Mouse (Mus musculus): ENCODE measurements around the gene Gm20538.

Gene Gm20538

GRCm38 (mm10) chr19:44552731-44553130, at the start of gene Gm20538:
TSS of gene Gm20538 (minus strand) at chr19:44552831.
- no peak for DNase-seq (ENCODE audit: low spot score in 2 of 2)

- DNase-seq (ENCODE audit: low spot score in 2 of 2) = no peak
Measured at GRCm38 (mm10) chr19:44594180-44594579, 41.5 kb upstream of the Gm20538 start.

GRCm38 (mm10) chr19:44591638-44592037, 39.0 kb upstream of the Gm20538 start:
- no peak for DNase-seq (ENCODE audit: low spot score in 2 of 2)

- DNase-seq (ENCODE audit: low spot score in 2 of 2) = peak in 1 of 2 experiments; percentile 32
Measured at GRCm38 (mm10) chr19:44590992-44591391, 38.4 kb upstream of the Gm20538 start.

- DNase-seq (ENCODE audit: low spot score in 2 of 2) = no peak
Measured at GRCm38 (mm10) chr19:44589591-44590223, 37.1 kb upstream of the Gm20538 start.

GRCm38 (mm10) chr19:44588036-44588435, 35.4 kb upstream of the Gm20538 start:
- DNase-seq (ENCODE audit: low spot score in 2 of 2) = no peak

GRCm38 (mm10) chr19:44582638-44583309, 30.1 kb upstream of the Gm20538 start:
- DNase-seq (ENCODE audit: low spot score in 2 of 2) = peak; percentile 76 to 90

- no peak for DNase-seq (ENCODE audit: low spot score in 2 of 2)
Measured at GRCm38 (mm10) chr19:44582103-44582502, 29.5 kb upstream of the Gm20538 start.

GRCm38 (mm10) chr19:44578038-44578437, 25.4 kb upstream of the Gm20538 start:
- DNase-seq (ENCODE audit: low spot score in 2 of 2) = peak; percentile 20 to 28

- DNase-seq (ENCODE audit: low spot score in 2 of 2) = no peak
Measured at GRCm38 (mm10) chr19:44576275-44576674, 23.6 kb upstream of the Gm20538 start.

GRCm38 (mm10) chr19:44567763-44568162, 15.1 kb upstream of the Gm20538 start:
- no peak for DNase-seq (ENCODE audit: low spot score in 2 of 2)

- DNase-seq (ENCODE audit: low spot score in 2 of 2) = no peak
Measured at GRCm38 (mm10) chr19:44564006-44564405, 11.4 kb upstream of the Gm20538 start.

- DNase-seq (ENCODE audit: low spot score in 2 of 2) = peak; percentile 95 to 96
Measured at GRCm38 (mm10) chr19:44562652-44563206, 10.1 kb upstream of the Gm20538 start, which contains the start of gene Hif1an. TSS of gene Hif1an (plus strand) at chr19:44562850.

GRCm38 (mm10) chr19:44554861-44555590, 2.4 kb upstream of the Gm20538 start, which contains the start of gene Ndufb8:
TSS of gene Ndufb8 (minus strand) at chr19:44555440.
- DNase-seq (ENCODE audit: low spot score in 2 of 2) = peak; percentile 92 to 94

- DNase-seq (ENCODE audit: low spot score in 2 of 2) = no peak
Measured at GRCm38 (mm10) chr19:44554490-44554860, 1.8 kb upstream of the Gm20538 start.

- no peak for DNase-seq (ENCODE audit: low spot score in 2 of 2)
Measured at GRCm38 (mm10) chr19:44553286-44553685, 655 bp upstream of the Gm20538 start.

GRCm38 (mm10) chr19:44545321-44546041, 7.2 kb downstream of the Gm20538 start, which contains the start of gene Sec31b:
TSS of gene Sec31b (minus strand) at chr19:44545864.
- DNase-seq (ENCODE audit: low spot score in 2 of 2) = peak in 1 of 2 experiments; percentile 9

- peak; percentile 44 to 64 for DNase-seq (ENCODE audit: low spot score in 2 of 2)
Measured at GRCm38 (mm10) chr19:44544775-44545174, 7.9 kb downstream of the Gm20538 start.

- no peak for DNase-seq (ENCODE audit: low spot score in 2 of 2)
Measured at GRCm38 (mm10) chr19:44544372-44544771, 8.3 kb downstream of the Gm20538 start.

- DNase-seq (ENCODE audit: low spot score in 2 of 2) = no peak
Measured at GRCm38 (mm10) chr19:44542694-44543178, 9.9 kb downstream of the Gm20538 start.

- no peak for DNase-seq (ENCODE audit: low spot score in 2 of 2)
Measured at GRCm38 (mm10) chr19:44537416-44537815, 15.2 kb downstream of the Gm20538 start.
